Mouse (Mus musculus) naive thymus-derived CD4-positive, alpha-beta T cell, adult 2 months (primary cell): ENCODE measurements at regions not wholly inside any gene's neighbourhood (a gene's known extent, or its start where the extent isn't known, plus 50 kb on each side); places are given as distances from the start of the nearest gene placed in this dataset.
A peak's percentile ranks its signal among the peaks of the same experiment; 100 is the strongest.

Experiments
- DNase-seq: peaks from one replicate; pipeline ENCODE4 v3.0.0-alpha.2; 2011; ENCODE audit warnings: low read depth

- DNase-seq, result no peak
Measured at GRCm38 (mm10) chr11:114551262-114551661, 117.1 kb upstream of the Rpl38 start.

- DNase-seq, result no peak
Measured at GRCm38 (mm10) chr11:114548658-114549057, 119.7 kb upstream of the Rpl38 start.

GRCm38 (mm10) chr11:114544212-114544611, 124.1 kb upstream of the Rpl38 start:
- no peak for DNase-seq

- no peak for DNase-seq
Measured at GRCm38 (mm10) chr11:114542167-114542566, 126.2 kb upstream of the Rpl38 start.

GRCm38 (mm10) chr11:114540503-114540902, 127.8 kb upstream of the Rpl38 start:
- no peak for DNase-seq

- no peak for DNase-seq
Measured at GRCm38 (mm10) chr11:114536616-114537493, 131.5 kb upstream of the Rpl38 start.

GRCm38 (mm10) chr11:114535900-114536299, 132.4 kb upstream of the Rpl38 start:
- DNase-seq, result no peak

- no peak for DNase-seq
Measured at GRCm38 (mm10) chr11:114534436-114534835, 133.9 kb upstream of the Rpl38 start.

GRCm38 (mm10) chr11:114531241-114531765, 137.0 kb upstream of the Rpl38 start:
- DNase-seq, result no peak

GRCm38 (mm10) chr11:114528937-114529772, 139.2 kb upstream of the Rpl38 start:
- no peak for DNase-seq

- peak; percentile 71 for DNase-seq
Measured at GRCm38 (mm10) chr11:114523444-114524238, 144.7 kb upstream of the Rpl38 start.

- no peak for DNase-seq
Measured at GRCm38 (mm10) chr11:114515278-114515677, 153.0 kb upstream of the Rpl38 start.

- no peak for DNase-seq
Measured at GRCm38 (mm10) chr11:114514126-114514525, 154.2 kb upstream of the Rpl38 start.

- DNase-seq, result no peak
Measured at GRCm38 (mm10) chr11:114513446-114513845, 154.9 kb upstream of the Rpl38 start.

GRCm38 (mm10) chr11:114511994-114512393, 156.3 kb upstream of the Rpl38 start:
- no peak for DNase-seq

- no peak for DNase-seq
Measured at GRCm38 (mm10) chr11:114502562-114502961, 165.8 kb upstream of the Rpl38 start.

- no peak for DNase-seq
Measured at GRCm38 (mm10) chr11:114501869-114502540, 166.3 kb upstream of the Rpl38 start.

- no peak for DNase-seq
Measured at GRCm38 (mm10) chr11:114500416-114500815, 167.9 kb upstream of the Rpl38 start.

- DNase-seq, result no peak
Measured at GRCm38 (mm10) chr11:114499665-114500064, 168.7 kb upstream of the Rpl38 start.

- no peak for DNase-seq
Measured at GRCm38 (mm10) chr11:114495520-114495921, 172.8 kb upstream of the Rpl38 start.

- DNase-seq, result no peak
Measured at GRCm38 (mm10) chr11:114486455-114486854, 181.9 kb upstream of the Rpl38 start.
